ENCODE assay signal across 8 mouse cellular contexts in genomic region chr11:97114671-97115601, GRCm38 (mm10). TPM values are rescaled to one million over a fixed set of nuclear protein-coding genes. Genes with fewer than 3 reads are reported as not detected.
A peak's percentile ranks its signal among the peaks of the same experiment; 100 is the strongest.
DNase-seq lines count a peak whose midpoint lies in the region; ATAC-seq and TF ChIP-seq lines count a peak whose summit lies in the region.

Tbx21 (minus strand) TSS chr11:97115331.

- under 1% methylated on average over 87 of the region's 87 CpGs for WGBS in lung, embryonic 15.5 days
- 1% methylated on average over 87 of the region's 87 CpGs for WGBS in liver, embryonic 12.5 days (ENCODE audit: insufficient replicate concordance)
- under 1% methylated on average over 85 of the region's 87 CpGs for WGBS in stomach, embryonic 14.5 days

- no peaks in the 10 kb centered on the region for H3K36me3 ChIP-seq in lung, embryonic 15.5 days
- no peaks in the 10 kb centered on the region for H3K36me3 ChIP-seq in liver, embryonic 12.5 days
- no peaks in the 10 kb centered on the region for H3K36me3 ChIP-seq in stomach, embryonic 14.5 days (ENCODE audit: control insufficient read depth, insufficient read depth, low read length)

- H3K27me3 ChIP-seq in lung, embryonic 15.5 days, result peaks cover 84% of the 10 kb centered on the region
- peaks cover 83% of the 10 kb centered on the region for H3K27me3 ChIP-seq in liver, embryonic 12.5 days (replicated peaks)
- peaks cover 37% of the 10 kb centered on the region for H3K27me3 ChIP-seq in stomach, embryonic 14.5 days (ENCODE audit: control insufficient read depth, insufficient read depth, low read length)

- no peak for TF ChIP-seq CTCF in embryonic fibroblast, embryonic 13.5 days (IDR thresholded peaks at IDR 0.05; ENCODE audit: borderline replicate concordance, insufficient read depth, low read length)

- H3K4me3 ChIP-seq in lung, embryonic 15.5 days, result peak within 1 kb of the TSS; percentile 39
- peak within 1 kb of the TSS; percentile 1; the same call in 1 of the 2 replicates for H3K4me3 ChIP-seq in embryonic fibroblast, embryonic 13.5 days (ENCODE audit: insufficient read depth, low read length)
- peak within 1 kb of the TSS; percentile 36 for H3K4me3 ChIP-seq in liver, embryonic 12.5 days
- H3K4me3 ChIP-seq in stomach, embryonic 14.5 days (ENCODE audit: low read depth, low read length), result peak within 1 kb of the TSS; percentile 35

- H3K4me2 ChIP-seq in lung, embryonic 15.5 days, result peak within 1 kb of the TSS; percentile 74
- H3K4me2 ChIP-seq in liver, embryonic 12.5 days, result peak within 1 kb of the TSS; percentile 55
- H3K4me2 ChIP-seq in stomach, embryonic 14.5 days (replicated peaks; ENCODE audit: low read depth, low read length), result peak within 1 kb of the TSS; percentile 68

- H3K9me3 ChIP-seq in lung, embryonic 15.5 days, result no peaks in the 10 kb centered on the region
- H3K9me3 ChIP-seq in liver, embryonic 12.5 days (replicated peaks), result no peaks in the 10 kb centered on the region
- no peaks in the 10 kb centered on the region for H3K9me3 ChIP-seq in stomach, embryonic 14.5 days (ENCODE audit: control insufficient read depth, low read depth, low read length)

- no peak within 1 kb of the TSS for H3K27ac ChIP-seq in lung, embryonic 15.5 days
- H3K27ac ChIP-seq in embryonic fibroblast, embryonic 13.5 days (ENCODE audit: insufficient read depth, low read length), result no peak within 1 kb of the TSS
- H3K27ac ChIP-seq in liver, embryonic 12.5 days, result no peak within 1 kb of the TSS
- H3K27ac ChIP-seq in stomach, embryonic 14.5 days (ENCODE audit: low read length), result no peak within 1 kb of the TSS

- no peak for ATAC-seq in lung, embryonic 15.5 days (ENCODE audit: borderline replicate concordance, extremely low read depth, low FRiP score, low TSS enrichment)
- no peak for ATAC-seq in liver, embryonic 12.5 days
- no peak for ATAC-seq in stomach, embryonic 14.5 days (ENCODE audit: insufficient number of reproducible peaks, insufficient read depth, low FRiP score, low read depth)

- H3K9ac ChIP-seq in lung, embryonic 15.5 days, result peak within 1 kb of the TSS; percentile 1; the same call in 1 of the 2 replicates
- H3K9ac ChIP-seq in liver, embryonic 12.5 days, result no peak within 1 kb of the TSS
- H3K9ac ChIP-seq in stomach, embryonic 14.5 days (replicated peaks; ENCODE audit: low read depth, low read length), result 0 out of 2 replicates have a peak within 1 kb of the TSS, but pooled peaks have one; percentile 6

- no peak for DNase-seq in lung, postnatal 25 days (ENCODE audit: low spot score)
- no peak for DNase-seq in spleen, postnatal 10 days (ENCODE audit: low spot score in 2 of 2)
- DNase-seq in adrenal gland, postnatal 25 days, result no peak
- DNase-seq in kidney, postnatal 10 days, result no peak

- TF ChIP-seq POLR2A in embryonic fibroblast, embryonic 13.5 days (IDR thresholded peaks at IDR 0.05; ENCODE audit: low read depth, low read length), result no peak

- H3K4me1 ChIP-seq in lung, embryonic 15.5 days, result peaks cover 20% of the 10 kb centered on the region
- no peaks in the 10 kb centered on the region; the same call in 1 of the 2 replicates for H3K4me1 ChIP-seq in embryonic fibroblast, embryonic 13.5 days (ENCODE audit: control insufficient read depth, insufficient read depth, low read length)
- peaks cover 13% of the 10 kb centered on the region for H3K4me1 ChIP-seq in liver, embryonic 12.5 days
- H3K4me1 ChIP-seq in stomach, embryonic 14.5 days (ENCODE audit: control insufficient read depth, insufficient read depth, low read length), result peaks cover 12% of the 10 kb centered on the region

RNA-seq across cellular contexts. Expression of gene Tbx21, which starts in this region (rescaled TPM):
- polyA plus RNA-seq in lung, embryonic 15.5 days (2015; fragmentation: Nextera tagmentation; extraction: Ambion mirVana), result 0.07 TPM in 1 of 2 replicates, not detected in the other
- not detected in 2 replicates for polyA plus RNA-seq in embryonic fibroblast, embryonic 13.5 days (2011; ENCODE audit: insufficient read length, low read depth, missing spikeins)
- not detected in 2 replicates for polyA plus RNA-seq in liver, embryonic 12.5 days (2016; fragmentation: Nextera tagmentation; extraction: Ambion mirVana)
- polyA plus RNA-seq in stomach, embryonic 14.5 days (2014; fragmentation: Nextera tagmentation; extraction: Ambion mirVana), result 0.20 TPM in 1 of 2 replicates, not detected in the other
- total RNA-seq in adrenal gland, postnatal 25 days (2021), result 0.39 TPM in 1 of 2 replicates, not detected in the other
